Mouse (Mus musculus) neural tube, embryonic 11.5 days (tissue): ENCODE results near the gene Ubl5. TPM values are rescaled to one million over a fixed set of nuclear protein-coding genes. Genes with fewer than 3 reads are reported as not detected.

Experiments
- polyA plus RNA-seq: library from polyadenylated mRNA; unstranded; fragments of >200 nt; fragmentation: Nextera tagmentation; extraction: Ambion mirVana; gene quantifications from 2 replicates; pipeline ENCODE4 v1.2.1, GENCODE M21; 2014

Gene Ubl5
- polyA plus RNA-seq, 1 experiment from 2014 or later, result 391 TPM

Other genes starting within 250 kb of the Ubl5 start
- 31.0 and 37.7 TPM in 2 replicates for gene Zfp26, start 182.7 kb upstream of the Ubl5 start, polyA plus RNA-seq
- 35.4 and 37.6 TPM in 2 replicates for gene Zfp426, start 150.1 kb upstream of the Ubl5 start, polyA plus RNA-seq
- 137 and 141 TPM in 2 replicates for gene Zfp266, start 121.5 kb upstream of the Ubl5 start, polyA plus RNA-seq
- gene Zfp846, start 61.6 kb upstream of the Ubl5 start, polyA plus RNA-seq, result 21.2 and 21.6 TPM in 2 replicates
- gene Fbxl12, start 1.9 kb downstream of the Ubl5 start, polyA plus RNA-seq, result 15.3 and 15.8 TPM in 2 replicates
- gene Pin1, start 9.2 kb downstream of the Ubl5 start, polyA plus RNA-seq, result 68.7 and 71.6 TPM in 2 replicates
- 76.1 and 88.4 TPM in 2 replicates for gene Olfm2, start 103.5 kb downstream of the Ubl5 start, polyA plus RNA-seq
- 0.21 and 0.32 TPM in 2 replicates for gene Col5a3, start 172.2 kb downstream of the Ubl5 start, polyA plus RNA-seq
- gene Rdh8, start 175.6 kb downstream of the Ubl5 start, polyA plus RNA-seq, result not detected in 2 replicates
- gene A230050P20Rik, start 225.8 kb downstream of the Ubl5 start, polyA plus RNA-seq, result 0.65 and 0.94 TPM in 2 replicates
- 4.0 and 5.7 TPM in 2 replicates for gene Angptl6, start 236.8 kb downstream of the Ubl5 start, polyA plus RNA-seq
- gene Ppan, start 245.3 kb downstream of the Ubl5 start, polyA plus RNA-seq, result 60.8 and 64.0 TPM in 2 replicates